Mouse (Mus musculus): ENCODE measurements around the gene Col27a1. TPM values are rescaled to one million over a fixed set of nuclear protein-coding genes. Genes with fewer than 3 reads are reported as not detected.

The Col27a1 gene
- polyA plus RNA-seq, 1 experiment: not detected

DNA sequence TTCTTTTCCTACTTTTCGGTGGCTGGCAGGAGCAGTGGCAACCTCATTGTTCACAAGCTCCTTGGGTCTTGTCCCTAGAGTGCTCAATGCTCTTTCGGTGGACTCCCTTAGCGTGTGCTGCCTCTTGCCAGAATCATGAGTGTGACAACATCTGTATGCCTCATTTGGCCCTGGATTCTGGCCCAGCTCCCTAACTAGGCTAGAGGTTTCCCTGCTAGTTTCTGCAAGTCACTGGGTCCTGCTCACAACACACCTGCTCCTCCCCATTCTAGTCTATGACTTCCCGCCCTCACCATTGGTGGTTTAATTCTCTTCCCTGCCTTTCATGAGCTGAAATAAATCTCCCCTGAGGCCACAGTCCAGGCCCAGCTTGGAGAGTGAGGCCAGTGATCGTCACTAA lies 14.4 kb upstream of the Col27a1 start:
- no peaks in the 10 kb centered on the region for H3K4me1 ChIP-seq
- no peaks in the 10 kb centered on the region for H3K36me3 ChIP-seq (replicated peaks; ENCODE audit: low read length)
- no peak overlapping the region for H3K4me3 ChIP-seq (replicated peaks)
- H3K9me3 ChIP-seq: peaks cover 9% of the 10 kb centered on the region; the same call in 1 of the 2 replicates
- peaks cover 14% of the 10 kb centered on the region for H3K27me3 ChIP-seq (replicated peaks)
- TF ChIP-seq GATA1 (IDR thresholded peaks at IDR 0.05; ENCODE audit: borderline replicate concordance, low read length) (no peak), FLI1 (IDR thresholded peaks at IDR 0.05; ENCODE audit: low read length) (no peak)

DNA sequence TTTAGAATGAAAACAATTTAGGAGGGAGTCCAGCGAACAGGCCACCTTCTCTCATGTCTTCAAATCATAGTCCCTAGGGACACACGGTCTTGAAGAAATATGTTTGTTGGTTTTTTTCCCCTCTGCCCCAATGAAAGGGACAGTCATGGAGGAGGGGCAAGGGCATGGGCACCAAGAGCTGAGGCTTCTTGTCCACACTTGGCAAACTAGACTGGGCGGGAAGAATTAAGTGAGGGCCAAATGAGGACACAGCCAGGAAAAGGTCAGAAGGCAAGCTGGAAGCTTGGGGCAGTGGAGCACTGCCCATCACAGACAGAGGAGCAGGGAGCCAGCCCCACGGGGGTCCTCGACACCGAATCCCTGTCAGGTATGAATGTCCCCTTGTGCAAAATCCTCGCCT lies 9.9 kb upstream of the Col27a1 start:
- H3K36me3 ChIP-seq (replicated peaks; ENCODE audit: low read length): no peaks in the 10 kb centered on the region
- H3K4me1 ChIP-seq: no peaks in the 10 kb centered on the region
- H3K4me3 ChIP-seq (replicated peaks): no peak overlapping the region
- TF ChIP-seq FLI1 (IDR thresholded peaks at IDR 0.05; ENCODE audit: low read length) (no peak), GATA1 (IDR thresholded peaks at IDR 0.05; ENCODE audit: borderline replicate concordance, low read length) (no peak)
- H3K9me3 ChIP-seq: peaks cover 2% of the 10 kb centered on the region; the same call in 1 of the 2 replicates
- H3K27me3 ChIP-seq (replicated peaks): peaks cover 19% of the 10 kb centered on the region

DNA sequence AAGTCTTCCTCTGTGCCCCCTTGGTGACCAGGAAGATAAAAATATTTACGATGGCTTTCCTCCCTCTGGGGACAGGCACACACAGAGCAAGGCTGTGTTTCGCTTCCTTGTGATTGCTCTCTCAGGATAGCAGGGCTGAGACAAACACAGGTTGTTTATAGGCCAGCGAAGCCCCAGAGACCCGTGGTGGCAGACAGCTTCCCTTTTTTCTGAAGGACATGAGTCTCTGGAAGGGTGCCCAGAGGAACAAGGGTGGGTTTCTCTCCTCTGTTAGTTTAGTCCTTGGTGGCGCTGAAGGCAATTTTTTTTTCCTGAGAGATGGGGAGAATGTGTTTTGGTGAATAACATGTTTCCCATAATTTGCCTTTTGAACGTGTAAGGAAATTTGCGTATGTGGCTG lies 8.2 kb upstream of the Col27a1 start:
- Histone ChIP-seq H3K4me3 (replicated peaks) (no peak overlapping the region), H3K9me3 (no peaks in the 10 kb centered on the region), H3K36me3 (replicated peaks; ENCODE audit: low read length) (no peaks in the 10 kb centered on the region), H3K4me1 (no peaks in the 10 kb centered on the region), H3K27me3 (replicated peaks) (peaks cover 31% of the 10 kb centered on the region)
- TF ChIP-seq GATA1 (IDR thresholded peaks at IDR 0.05; ENCODE audit: borderline replicate concordance, low read length) (no peak), FLI1 (IDR thresholded peaks at IDR 0.05; ENCODE audit: low read length) (no peak)

DNA sequence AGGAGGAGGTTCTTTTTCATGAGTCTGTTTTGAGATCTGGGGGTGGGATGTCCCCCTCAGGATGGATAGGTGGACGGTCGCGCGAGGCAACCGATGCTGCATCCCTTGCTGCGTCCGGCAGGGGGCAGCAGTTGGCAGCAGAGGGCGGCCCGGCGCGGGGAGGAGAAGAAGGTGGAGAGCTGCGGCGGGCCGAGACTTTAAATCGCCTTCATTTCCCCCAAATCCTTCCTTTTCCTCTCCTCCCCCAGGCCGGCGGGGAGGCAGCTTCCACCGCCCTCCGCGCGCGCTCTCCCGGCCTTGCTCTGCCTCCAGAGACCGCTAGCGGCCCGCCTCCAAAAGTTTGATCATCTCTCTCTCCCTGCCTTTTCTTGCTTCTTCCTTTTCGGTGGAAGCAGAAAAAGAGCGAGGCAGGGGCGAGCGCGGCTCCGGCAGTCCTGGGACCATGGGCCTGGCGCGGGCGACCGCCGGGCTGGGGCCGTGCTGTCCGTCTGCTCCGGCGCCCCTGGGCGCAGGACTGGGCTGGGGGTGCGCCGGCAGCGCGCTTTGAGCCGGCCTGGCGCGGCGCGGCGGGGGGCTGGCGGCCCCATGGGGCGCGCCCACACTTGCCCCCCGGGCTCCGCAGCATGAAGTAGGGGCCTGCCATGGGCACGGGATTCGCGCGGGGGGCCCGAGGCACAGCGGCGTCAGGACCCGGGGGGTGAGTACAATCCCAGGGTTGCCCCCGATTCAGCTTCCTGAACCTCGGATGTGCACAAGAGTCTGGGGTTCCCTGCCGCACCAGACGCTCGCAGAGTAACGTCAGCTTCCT lies 1.6 kb downstream of the Col27a1 start:
- Histone ChIP-seq H3K9me3 (no peaks in the 10 kb centered on the region), H3K4me3 (replicated peaks) (peak overlapping the region; percentile 85)

DNA sequence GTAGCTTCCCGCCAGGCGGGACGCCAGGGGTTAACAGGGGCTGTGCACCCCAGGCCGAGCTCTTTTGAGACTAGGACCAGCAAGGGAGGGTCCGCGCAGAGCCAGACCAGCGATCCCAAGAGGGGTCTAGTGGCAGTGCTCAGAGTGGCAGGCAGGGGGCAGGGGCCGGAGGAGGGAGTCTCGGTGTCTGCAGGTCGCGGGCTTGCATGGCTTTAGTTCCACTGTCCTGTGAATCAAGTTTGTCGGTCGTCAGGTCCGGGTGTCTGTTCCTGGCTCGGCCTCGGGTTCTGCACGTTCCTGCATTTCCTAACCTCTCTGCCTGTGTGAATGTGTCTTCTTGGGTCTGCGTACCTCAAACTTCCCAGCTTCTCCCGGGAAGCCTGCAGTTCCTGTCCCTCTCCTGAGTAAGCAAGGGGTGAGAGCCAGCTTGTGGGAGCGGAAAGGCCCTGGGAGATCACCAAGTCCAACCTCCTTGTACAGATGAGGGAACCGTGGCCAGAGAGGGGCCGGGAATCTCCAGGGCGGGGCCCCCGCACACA lies 2.3 kb downstream of the Col27a1 start:
- TF ChIP-seq FLI1 (IDR thresholded peaks at IDR 0.05; ENCODE audit: low read length) (no peak), GATA1 (IDR thresholded peaks at IDR 0.05; ENCODE audit: borderline replicate concordance, low read length) (no peak)
- Histone ChIP-seq H3K9me3 (no peaks in the 10 kb centered on the region), H3K27me3 (replicated peaks) (peaks cover 92% of the 10 kb centered on the region), H3K36me3 (replicated peaks; ENCODE audit: low read length) (no peaks in the 10 kb centered on the region), H3K4me1 (peaks cover 23% of the 10 kb centered on the region), H3K4me3 (replicated peaks) (peak overlapping the region; percentile 85)

More for the DNA sequence above, 1.6 kb downstream of the Col27a1 start:
- Histone ChIP-seq H3K27me3 (replicated peaks) (peaks cover 92% of the 10 kb centered on the region), H3K4me1 (peaks cover 23% of the 10 kb centered on the region), H3K36me3 (replicated peaks; ENCODE audit: low read length) (no peaks in the 10 kb centered on the region)
- TF ChIP-seq GATA1 (IDR thresholded peaks at IDR 0.05; ENCODE audit: borderline replicate concordance, low read length): no peak
- no peak for TF ChIP-seq FLI1 (IDR thresholded peaks at IDR 0.05; ENCODE audit: low read length)

DNA sequence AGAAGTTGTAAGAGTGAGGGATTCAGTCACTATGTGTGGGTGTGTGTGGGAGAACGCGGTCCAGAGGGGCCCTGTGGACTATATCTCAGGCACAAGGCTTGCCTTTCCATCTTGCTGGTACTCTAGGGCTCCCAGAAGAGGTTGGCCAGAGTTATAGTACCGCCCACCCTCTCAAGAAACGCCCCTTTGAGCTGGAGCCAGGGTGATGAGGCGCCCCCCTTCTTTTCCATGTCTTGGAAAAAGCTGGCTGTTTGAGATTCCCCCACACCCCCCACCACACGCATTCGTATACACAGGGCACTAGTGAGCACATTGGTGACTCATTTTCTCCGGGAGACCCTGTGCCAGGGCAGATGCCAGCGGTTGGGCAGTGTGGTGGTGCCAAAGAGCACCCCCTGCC lies 2.8 kb downstream of the Col27a1 start:
- Histone ChIP-seq H3K4me1 (peaks cover 23% of the 10 kb centered on the region), H3K36me3 (replicated peaks; ENCODE audit: low read length) (no peaks in the 10 kb centered on the region), H3K4me3 (replicated peaks) (no peak overlapping the region), H3K27me3 (replicated peaks) (peaks cover 91% of the 10 kb centered on the region), H3K9me3 (no peaks in the 10 kb centered on the region)
- TF ChIP-seq FLI1 (IDR thresholded peaks at IDR 0.05; ENCODE audit: low read length) (no peak), GATA1 (IDR thresholded peaks at IDR 0.05; ENCODE audit: borderline replicate concordance, low read length) (no peak)

DNA sequence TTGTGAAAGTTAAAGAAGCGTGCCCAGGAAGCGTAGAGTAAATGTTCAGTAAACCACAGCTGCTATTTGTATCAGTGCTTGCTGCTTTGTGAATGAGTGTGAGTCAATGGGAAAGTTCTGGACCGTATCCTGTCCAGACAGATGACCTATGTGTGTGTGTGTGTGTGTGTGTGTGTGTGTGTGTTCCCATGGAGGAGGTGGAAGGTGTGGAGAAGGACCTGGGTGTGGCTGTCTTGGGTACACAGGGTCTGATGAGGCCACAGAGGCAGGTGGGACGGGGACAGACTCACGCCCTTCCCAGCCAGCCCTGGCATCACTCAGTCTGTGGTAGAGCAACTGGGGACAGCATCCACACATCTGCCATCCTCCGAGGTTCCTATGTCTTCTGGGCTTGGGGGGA lies 3.7 kb downstream of the Col27a1 start:
- Histone ChIP-seq H3K4me3 (replicated peaks) (no peak overlapping the region), H3K9me3 (no peaks in the 10 kb centered on the region), H3K27me3 (replicated peaks) (peaks cover 87% of the 10 kb centered on the region), H3K36me3 (replicated peaks; ENCODE audit: low read length) (no peaks in the 10 kb centered on the region), H3K4me1 (peaks cover 23% of the 10 kb centered on the region)
- TF ChIP-seq GATA1 (IDR thresholded peaks at IDR 0.05; ENCODE audit: borderline replicate concordance, low read length) (no peak), FLI1 (IDR thresholded peaks at IDR 0.05; ENCODE audit: low read length) (no peak)

DNA sequence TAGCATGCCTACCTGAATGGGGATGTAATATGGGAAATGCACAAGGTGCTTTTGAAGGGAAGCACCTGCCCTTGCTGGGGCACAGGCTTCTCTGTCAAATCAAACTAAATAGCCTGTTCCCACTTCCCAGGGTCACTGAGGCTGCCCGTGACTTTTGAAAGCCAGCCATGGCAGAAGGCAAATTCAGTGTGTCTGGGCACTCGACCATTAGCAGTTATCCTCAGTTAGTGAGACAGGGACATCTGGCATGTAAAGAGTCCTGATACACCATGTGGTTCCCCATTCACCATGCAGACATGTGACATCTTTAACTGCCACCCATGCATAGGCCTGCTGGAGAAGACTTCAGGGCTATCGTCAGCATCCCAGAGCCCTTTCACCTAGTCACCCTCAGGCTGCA lies 5.3 kb downstream of the Col27a1 start:
- Histone ChIP-seq H3K4me1 (peaks cover 22% of the 10 kb centered on the region), H3K4me3 (replicated peaks) (no peak overlapping the region), H3K36me3 (replicated peaks; ENCODE audit: low read length) (no peaks in the 10 kb centered on the region), H3K9me3 (no peaks in the 10 kb centered on the region), H3K27me3 (replicated peaks) (peaks cover 79% of the 10 kb centered on the region)
- TF ChIP-seq GATA1 (IDR thresholded peaks at IDR 0.05; ENCODE audit: borderline replicate concordance, low read length): no peak
- TF ChIP-seq FLI1 (IDR thresholded peaks at IDR 0.05; ENCODE audit: low read length): no peak

DNA sequence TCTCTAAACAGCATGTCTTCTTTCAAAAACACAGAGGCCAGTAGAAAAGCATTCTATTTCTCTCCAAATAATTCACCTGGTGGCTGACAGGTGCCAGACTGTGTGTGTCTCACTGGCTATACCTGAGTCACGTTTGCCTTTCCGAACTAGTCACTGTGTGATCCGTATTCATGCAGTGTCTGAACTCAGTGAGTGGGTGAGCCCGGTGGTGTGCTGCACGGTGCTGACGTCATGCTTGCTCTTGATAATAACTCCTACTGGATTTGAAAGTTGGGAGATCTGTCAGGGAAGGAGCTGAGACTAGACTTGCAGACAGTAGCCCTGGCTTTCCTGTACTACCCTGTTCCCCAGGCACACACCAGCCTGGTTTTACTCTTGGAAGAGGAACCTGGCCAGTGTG lies 5.8 kb downstream of the Col27a1 start:
- TF ChIP-seq FLI1 (IDR thresholded peaks at IDR 0.05; ENCODE audit: low read length) (no peak), GATA1 (IDR thresholded peaks at IDR 0.05; ENCODE audit: borderline replicate concordance, low read length) (no peak)
- H3K36me3 ChIP-seq (replicated peaks; ENCODE audit: low read length): no peaks in the 10 kb centered on the region
- H3K4me1 ChIP-seq: peaks cover 16% of the 10 kb centered on the region
- H3K27me3 ChIP-seq (replicated peaks): peaks cover 79% of the 10 kb centered on the region
- H3K4me3 ChIP-seq (replicated peaks): no peak overlapping the region
- no peaks in the 10 kb centered on the region for H3K9me3 ChIP-seq
